Mouse (Mus musculus) adrenal gland, adult 18-20 months (tissue): ENCODE data around the gene Gm11172. TPM values are rescaled to one million over a fixed set of nuclear protein-coding genes. Genes with fewer than 3 reads are reported as not detected.

ENCODE experiments used
- DNase-seq, 2 experiments: peaks; one replicate each; pipeline ENCODE4 v3.0.0; 2021 to 2022; ENCODE audit warnings: low spot score in 2 of 2
- long read RNA-seq, 2 experiments: library from polyadenylated mRNA; stranded (forward); transcript quantifications; one replicate each; pipeline ENCODE4 v2.0.0; 2021
- total RNA-seq, 2 experiments: library from RNA; stranded (reverse); gene quantifications; 1 replicate in 1 of 2; 2 replicates in 1 of 2; pipeline ENCODE4 v1.2.3; 2021

The Gm11172 gene
- not detected for total RNA-seq
- long read RNA-seq, experiment 1 = 0 reads
- long read RNA-seq, experiment 2 = 0 reads

- no peak for DNase-seq
These were observed at the start of gene Gm11172 for GRCm38 (mm10) chr16:10812865-10813371. TSS of gene Gm11172 (plus strand) at chr16:10812915.

- DNase-seq = no peak
These were observed 49.0 kb upstream of the Gm11172 start for GRCm38 (mm10) chr16:10763540-10764264.

- DNase-seq = no peak
These were observed 48.4 kb upstream of the Gm11172 start for GRCm38 (mm10) chr16:10764323-10764722.

- DNase-seq = peak; percentile 67 to 76
These were observed 45.6 kb upstream of the Gm11172 start for GRCm38 (mm10) chr16:10767158-10767557.

- no peak for DNase-seq
These were observed 43.9 kb upstream of the Gm11172 start for GRCm38 (mm10) chr16:10768821-10769220.

GRCm38 (mm10) chr16:10769661-10770060 is 43.1 kb upstream of the Gm11172 start:
- DNase-seq = no peak

GRCm38 (mm10) chr16:10770531-10771325 is 42.0 kb upstream of the Gm11172 start:
- no peak for DNase-seq

GRCm38 (mm10) chr16:10771769-10772510 is 40.8 kb upstream of the Gm11172 start:
- DNase-seq = no peak

- DNase-seq = no peak
These were observed 39.2 kb upstream of the Gm11172 start for GRCm38 (mm10) chr16:10773543-10773942.

- no peak for DNase-seq
These were observed 38.0 kb upstream of the Gm11172 start for GRCm38 (mm10) chr16:10774726-10775125.

GRCm38 (mm10) chr16:10776322-10776721 is 36.4 kb upstream of the Gm11172 start:
- peak in 1 of 2 experiments; percentile 40 for DNase-seq

GRCm38 (mm10) chr16:10777579-10778160 is 35.0 kb upstream of the Gm11172 start:
- no peak for DNase-seq

- DNase-seq = no peak
These were observed 32.0 kb upstream of the Gm11172 start for GRCm38 (mm10) chr16:10780631-10781120.

- DNase-seq = no peak
These were observed 30.8 kb upstream of the Gm11172 start for GRCm38 (mm10) chr16:10781862-10782371.

- DNase-seq = no peak
These were observed 30.2 kb upstream of the Gm11172 start for GRCm38 (mm10) chr16:10782377-10783151.

- no peak for DNase-seq
These were observed 29.6 kb upstream of the Gm11172 start for GRCm38 (mm10) chr16:10783152-10783434.

GRCm38 (mm10) chr16:10783451-10783850 is 29.3 kb upstream of the Gm11172 start:
- DNase-seq = no peak

GRCm38 (mm10) chr16:10783883-10784792 is 28.6 kb upstream of the Gm11172 start:
- DNase-seq = peak in 1 of 2 experiments; percentile 43
